Mouse (Mus musculus): Measurements from ENCODE around the gene Utp3.

Utp3 gene

DNA sequence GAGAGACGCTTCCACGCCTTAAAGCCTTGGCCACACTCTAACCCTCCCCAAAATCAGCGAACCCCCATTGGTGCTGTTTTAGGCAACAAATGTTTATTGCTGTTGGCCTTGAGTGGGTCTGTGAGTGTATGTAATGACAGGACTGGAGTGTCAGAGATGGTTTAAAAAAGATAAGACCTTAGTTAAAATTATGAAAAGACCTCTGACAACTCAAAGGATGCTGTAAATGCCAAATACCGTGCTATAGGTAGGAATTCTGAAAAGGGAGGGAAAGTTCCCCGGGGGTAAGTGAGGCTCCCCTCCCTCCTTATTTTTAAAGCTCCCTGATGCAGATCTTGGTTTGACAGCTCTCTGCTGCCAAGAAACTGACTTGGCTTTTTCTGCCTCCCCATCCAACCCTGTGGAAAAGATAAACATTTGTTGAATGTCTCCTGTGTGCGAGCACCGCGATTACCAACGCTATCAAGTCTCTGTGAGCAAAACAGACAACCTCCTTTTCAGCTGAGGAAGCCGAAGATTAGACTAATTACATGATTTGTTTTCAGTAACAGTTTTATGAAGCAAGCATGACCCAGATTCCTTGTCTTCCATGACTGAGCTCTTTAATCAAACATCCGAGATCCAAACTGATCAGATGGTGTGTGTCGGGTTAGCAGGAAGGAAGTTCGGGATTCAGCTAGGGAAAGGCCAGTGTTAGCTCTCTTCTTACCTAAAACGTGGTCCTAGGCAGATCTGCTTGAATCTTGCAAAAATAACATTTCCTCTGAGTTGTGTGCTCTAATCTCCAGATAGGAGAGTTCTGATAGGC is 12.0 kb downstream of the Utp3 start:
- in situ Hi-C loops (cut with MboI, MseI): loop anchor here (25.0 kb wide), 1 partner anchor 1754 kb away; the partner anchor contains the start of gene Ythdc1

DNA sequence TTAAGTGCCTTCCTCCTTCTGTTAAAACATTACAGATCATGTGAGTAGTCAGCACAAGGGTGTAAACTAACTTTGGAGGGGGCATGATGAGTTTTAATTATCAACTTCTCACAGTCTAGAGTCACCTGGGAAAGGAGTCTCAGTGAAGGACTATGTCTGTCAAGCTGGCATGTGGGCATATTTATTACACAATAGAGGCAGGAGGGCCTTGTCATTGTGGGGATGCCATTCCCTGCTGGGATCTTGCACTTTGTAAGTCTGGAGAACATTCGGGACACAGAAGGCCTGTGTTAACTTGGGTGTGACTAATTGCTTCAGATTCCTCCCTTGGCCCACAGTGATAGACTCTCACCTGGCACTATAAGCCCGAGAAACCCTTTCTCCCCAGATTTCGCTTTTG is 15.3 kb downstream of the Utp3 start:
- in situ Hi-C loops (cut with MboI, MseI): loop anchor here (25.0 kb wide), 1 partner anchor 1757 kb away; the partner anchor contains the start of gene Ythdc1

DNA sequence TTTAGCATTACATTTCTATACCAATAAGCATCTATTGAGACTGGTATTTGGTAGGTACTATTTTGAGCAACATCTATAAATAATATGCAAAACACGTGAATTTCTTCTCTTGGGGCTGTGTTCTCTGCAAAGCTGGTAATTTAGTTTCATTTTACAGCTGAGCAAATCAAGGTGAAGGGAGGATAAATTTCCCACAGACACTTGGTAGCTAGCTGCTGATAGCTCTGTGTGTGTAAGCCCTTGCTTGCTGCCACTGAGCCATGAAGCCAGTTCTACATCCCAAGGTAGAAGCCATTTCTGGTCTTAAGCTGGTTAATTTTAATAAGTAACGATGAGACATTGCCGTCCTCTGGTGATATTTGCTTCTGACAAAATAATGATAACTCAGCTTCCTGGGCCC is 20.6 kb downstream of the Utp3 start:
- in situ Hi-C loops (cut with MboI, MseI): loop anchor here (5.0 to 25.0 kb wide), 2 partner anchors 52 to 1763 kb away; partner anchors contain the start of gene Ythdc1

DNA sequence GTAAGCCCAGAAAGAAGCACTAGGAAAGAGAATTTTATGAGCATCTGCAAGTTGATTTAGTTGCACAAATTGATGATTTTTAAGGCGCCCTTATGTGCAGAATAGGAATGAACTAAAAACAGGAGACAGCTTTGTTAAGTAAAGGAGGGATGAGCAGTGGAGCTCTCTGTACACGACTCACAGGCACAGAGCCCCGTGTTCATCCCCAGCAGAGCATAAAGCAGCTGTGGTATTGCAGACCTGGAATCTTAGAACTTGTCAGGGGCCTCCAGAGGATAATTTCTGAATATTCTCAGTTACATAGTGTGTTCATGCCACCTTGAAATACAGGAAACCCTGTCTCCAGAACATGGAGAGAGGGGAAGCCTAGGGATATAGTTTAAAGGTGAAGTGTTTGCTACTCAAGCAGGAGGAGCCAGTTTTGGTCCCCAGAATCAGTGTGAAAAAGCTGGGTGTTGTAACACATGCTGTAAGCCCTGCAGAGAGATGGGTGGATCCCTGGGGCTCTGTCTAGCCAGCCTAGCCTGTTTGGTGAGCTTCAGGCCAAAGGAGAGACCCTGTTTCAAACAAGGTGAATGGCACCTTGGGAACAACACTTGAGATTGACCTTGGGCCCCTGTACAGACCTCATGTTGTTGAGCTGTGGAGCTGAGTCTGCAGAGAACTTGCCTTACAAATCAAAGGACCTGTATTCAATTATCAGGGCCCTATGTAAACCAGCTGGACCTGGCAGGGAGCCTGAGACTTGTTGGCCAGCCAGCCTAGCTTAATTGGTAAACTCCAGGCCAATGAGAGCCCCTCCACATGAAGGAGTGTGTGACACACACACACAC is 21.5 kb downstream of the Utp3 start:
- in situ Hi-C loops (cut with MboI, MseI): no loop called here

- in situ Hi-C loops (cut with MboI, MseI): no loop called here
These were observed 26.4 kb downstream of the Utp3 start for GRCm38 (mm10) chr5:88580681-88581080.

GRCm38 (mm10) chr5:88581343-88581742 is 27.1 kb downstream of the Utp3 start:
- in situ Hi-C loops (cut with MboI, MseI): no loop called here

DNA sequence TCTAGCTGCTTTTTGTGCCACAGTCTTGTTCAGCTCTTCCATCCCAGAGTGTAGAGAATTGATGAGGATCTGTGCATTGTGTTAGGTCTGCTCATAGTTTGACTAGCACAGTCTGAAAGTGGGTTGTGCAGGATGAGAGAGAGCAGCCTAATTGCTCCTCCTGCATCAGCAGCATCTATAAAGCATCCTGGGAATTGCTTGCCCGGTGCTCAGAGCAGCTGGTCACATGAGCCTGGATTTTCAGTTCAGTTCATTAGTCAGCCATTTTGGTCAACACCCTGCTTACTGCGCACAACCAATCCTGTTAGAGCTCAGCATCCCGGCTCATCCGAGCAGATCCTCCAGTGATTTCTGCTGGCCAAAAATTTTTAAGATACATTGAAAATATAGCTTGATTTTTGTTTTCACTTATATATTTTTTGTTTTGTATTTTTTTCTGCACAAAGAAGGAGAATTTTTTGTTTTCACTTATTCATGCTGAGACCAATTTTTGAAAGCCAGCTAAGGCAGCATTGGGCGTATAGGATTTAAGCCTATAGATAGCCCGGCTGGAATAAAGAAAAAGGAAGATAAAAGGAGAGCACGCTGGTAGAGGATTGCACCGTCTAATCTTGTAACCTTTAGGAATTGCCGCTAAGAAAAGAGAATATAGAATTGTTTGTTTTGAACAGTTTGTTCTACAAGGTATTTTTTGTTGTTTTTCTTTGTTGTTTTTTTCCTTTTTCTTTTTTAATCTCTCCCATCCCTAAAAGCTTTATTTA is 29.2 kb downstream of the Utp3 start:
- in situ Hi-C loops (cut with MboI, MseI): no loop called here

GRCm38 (mm10) chr5:88584061-88584460 is 29.8 kb downstream of the Utp3 start:
- in situ Hi-C loops (cut with MboI, MseI): no loop called here

- in situ Hi-C loops (cut with MboI, MseI): no loop called here
These were observed 32.3 kb downstream of the Utp3 start for GRCm38 (mm10) chr5:88586407-88587174.

DNA sequence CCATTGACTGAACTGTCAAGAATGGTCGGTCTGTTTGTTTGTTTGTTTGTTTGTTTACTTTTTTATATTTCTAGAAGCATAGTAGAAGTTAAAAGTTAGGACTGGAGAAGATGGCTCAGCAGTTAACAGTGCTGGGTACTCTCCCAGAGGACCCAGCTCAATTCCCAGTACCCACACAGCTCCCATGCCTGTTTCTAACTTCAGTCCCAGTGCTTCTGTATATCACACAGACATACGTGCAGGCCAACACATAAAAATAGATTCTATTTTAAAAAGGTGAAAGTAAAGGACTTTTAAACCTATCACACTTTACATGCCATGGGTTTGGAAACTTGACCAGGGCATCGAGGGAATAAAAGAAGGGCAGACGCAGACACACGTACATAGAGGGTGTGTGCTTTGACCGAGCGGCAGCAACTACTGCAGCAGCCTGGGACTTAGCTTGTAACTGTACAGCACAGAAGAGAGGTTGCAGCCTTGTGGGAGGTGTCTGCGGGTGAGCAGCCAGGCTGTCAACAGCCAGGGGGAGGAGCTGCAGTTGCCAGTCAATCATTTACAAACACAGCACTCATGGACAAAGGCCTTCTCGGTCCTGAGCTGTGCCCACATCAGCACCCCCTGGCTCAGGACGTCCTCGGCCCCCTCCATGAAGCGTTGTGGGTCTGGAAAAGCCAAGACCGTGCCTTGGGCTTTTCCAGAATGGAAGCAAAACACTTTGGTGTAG is 33.1 kb downstream of the Utp3 start:
- in situ Hi-C loops (cut with MboI, MseI): no loop called here

DNA sequence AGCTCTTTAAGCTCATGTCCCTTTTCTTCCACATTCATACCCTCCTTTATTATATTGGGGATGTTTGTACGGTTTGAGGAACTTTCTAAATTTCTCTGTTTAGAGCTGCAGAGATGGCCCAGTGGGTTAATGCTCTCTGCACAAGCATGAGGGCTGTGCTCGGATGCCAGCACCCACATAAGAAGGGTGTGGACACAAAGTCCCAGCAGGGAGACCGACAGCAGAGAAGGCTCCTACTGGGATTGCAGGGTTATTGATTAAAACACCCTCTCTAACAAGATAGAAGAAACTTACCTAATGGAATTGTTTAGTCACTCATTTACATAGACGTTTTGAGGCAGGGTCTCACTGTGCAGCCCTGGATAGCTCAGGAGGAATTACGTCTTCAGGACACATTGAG is 34.2 kb downstream of the Utp3 start:
- in situ Hi-C loops (cut with MboI, MseI): no loop called here

- in situ Hi-C loops (cut with MboI, MseI): no loop called here
These were observed 39.3 kb downstream of the Utp3 start for GRCm38 (mm10) chr5:88593421-88594172.

DNA sequence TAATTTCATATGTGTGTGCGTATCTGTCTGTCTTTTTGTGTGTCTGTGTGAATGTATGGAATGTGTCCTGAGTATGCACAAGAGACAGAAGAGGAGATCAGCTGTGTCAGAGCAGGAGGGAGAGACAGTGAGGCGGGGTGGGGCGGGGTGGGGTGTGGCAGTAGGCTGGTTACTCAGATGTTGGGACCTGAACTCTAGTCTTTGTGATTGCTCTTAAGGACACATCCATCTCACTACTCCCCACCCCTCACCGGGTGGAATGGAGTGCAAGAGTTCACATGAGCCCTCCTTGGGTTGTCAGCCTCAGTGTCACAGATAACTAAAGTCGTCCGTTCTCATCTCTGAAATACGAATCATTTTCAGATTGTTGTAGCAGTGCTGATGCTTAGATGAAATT is 39.9 kb downstream of the Utp3 start:
- in situ Hi-C loops (cut with MboI, MseI): no loop called here

DNA sequence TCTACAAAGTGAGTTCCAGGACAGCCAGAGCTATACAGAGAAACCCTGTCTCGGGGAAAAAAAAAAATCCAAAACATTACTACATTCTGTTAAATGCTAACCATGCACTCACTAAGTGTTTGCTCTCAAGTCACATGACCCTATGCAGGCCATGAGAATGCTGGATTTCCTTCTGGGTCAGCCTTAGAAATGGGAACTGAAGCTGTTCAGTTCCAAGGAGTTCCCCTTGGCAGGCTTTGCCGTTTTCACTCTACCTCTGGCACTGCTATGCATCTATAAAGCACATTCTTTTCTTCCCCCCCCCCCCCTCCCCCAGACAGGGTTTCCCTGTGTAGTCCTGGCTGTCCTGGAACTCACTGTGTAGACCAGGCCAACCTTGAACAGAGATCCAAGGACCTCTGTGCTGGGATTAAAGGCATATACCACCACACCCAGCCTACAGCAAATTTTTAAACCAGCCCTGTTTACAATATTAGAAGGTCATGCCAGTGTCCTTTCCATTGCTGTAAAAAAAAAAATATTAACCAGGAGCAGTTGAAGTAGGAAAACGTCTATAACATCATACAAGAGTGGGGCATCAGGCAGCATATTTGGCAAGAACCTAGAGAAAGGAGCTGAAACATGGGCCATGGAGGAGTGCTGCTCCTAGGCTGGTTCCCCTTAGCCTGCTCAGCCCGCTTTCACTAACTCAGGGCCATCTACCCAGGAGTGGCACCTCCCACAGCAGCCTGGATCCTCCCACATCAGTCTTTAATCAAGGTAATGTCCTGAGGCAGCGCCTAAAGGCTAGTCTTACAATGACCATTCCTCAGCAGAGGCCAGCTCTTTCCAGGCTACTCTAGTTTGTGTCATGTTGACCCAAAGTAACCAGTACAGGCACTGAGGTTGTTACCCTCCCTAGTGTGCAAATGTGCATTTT is 41.5 kb downstream of the Utp3 start:
- in situ Hi-C loops (cut with MboI, MseI): no loop called here

GRCm38 (mm10) chr5:88598961-88599360 is 44.7 kb downstream of the Utp3 start:
- in situ Hi-C loops (cut with MboI, MseI): no loop called here

DNA sequence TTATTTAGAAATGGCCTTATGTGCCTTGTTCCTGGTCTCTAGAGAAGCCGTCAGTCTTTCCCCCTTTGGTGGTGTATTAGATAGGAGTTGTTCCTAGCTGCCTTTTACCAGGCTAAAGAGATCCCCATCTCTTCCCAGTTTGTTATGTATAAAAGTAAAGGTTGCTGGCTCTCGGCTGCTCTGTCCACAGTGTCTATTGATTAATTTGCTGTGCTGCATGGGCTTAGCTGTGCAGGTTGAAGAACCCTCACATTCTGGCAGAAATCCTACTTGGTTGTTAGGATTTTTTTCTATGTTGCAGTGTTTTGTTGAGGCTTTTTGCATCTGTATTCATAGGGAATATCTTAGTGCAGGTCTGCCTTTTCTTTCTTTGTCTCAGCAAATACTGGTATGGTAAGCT is 47.8 kb downstream of the Utp3 start:
- in situ Hi-C loops (cut with MboI, MseI): no loop called here

DNA sequence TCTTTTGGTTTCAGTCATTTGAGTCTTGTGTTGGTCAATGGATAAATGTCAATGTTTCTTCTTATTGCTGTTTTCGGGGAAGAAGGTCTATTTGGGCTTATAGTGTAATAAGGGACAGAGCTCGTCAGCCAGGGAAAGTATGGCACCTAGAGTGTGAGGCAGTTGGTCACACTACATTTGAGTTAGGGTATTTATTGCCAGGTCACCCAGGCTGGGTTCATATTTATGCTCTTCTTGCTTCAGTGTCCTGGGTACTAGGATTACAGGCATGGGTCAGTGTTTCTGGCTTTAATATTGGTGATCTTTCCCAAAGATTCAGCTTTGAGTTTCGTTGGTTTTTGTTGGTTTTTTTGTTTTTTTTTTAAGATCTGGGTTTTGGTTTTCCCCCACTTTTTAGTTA is 48.5 kb downstream of the Utp3 start:
- in situ Hi-C loops (cut with MboI, MseI): no loop called here

DNA sequence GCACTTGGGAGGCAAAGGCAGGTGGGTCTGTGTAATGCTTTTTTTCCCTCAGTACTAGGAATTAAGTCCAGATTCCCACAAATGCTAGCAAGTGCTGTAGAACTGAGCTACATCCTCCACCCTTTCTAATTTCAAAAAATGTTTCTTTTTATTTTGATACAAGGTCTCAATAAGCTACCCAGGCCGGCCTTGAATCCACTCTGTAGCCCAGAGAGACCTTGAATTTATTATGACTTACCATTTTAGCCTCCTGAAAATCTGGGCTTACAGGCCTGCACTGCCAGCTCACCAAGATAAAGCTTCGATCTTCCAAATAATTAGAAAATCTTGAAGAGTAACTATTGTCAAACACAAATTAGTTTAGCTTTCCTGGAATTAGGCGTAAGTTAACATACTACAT is 49.8 kb downstream of the Utp3 start:
- in situ Hi-C loops (cut with MboI, MseI): no loop called here
